Mouse (Mus musculus): Measurements from ENCODE around the gene Wdr38.
A peak's percentile ranks its signal among the peaks of the same experiment; 100 is the strongest.

Wdr38 gene

DNA sequence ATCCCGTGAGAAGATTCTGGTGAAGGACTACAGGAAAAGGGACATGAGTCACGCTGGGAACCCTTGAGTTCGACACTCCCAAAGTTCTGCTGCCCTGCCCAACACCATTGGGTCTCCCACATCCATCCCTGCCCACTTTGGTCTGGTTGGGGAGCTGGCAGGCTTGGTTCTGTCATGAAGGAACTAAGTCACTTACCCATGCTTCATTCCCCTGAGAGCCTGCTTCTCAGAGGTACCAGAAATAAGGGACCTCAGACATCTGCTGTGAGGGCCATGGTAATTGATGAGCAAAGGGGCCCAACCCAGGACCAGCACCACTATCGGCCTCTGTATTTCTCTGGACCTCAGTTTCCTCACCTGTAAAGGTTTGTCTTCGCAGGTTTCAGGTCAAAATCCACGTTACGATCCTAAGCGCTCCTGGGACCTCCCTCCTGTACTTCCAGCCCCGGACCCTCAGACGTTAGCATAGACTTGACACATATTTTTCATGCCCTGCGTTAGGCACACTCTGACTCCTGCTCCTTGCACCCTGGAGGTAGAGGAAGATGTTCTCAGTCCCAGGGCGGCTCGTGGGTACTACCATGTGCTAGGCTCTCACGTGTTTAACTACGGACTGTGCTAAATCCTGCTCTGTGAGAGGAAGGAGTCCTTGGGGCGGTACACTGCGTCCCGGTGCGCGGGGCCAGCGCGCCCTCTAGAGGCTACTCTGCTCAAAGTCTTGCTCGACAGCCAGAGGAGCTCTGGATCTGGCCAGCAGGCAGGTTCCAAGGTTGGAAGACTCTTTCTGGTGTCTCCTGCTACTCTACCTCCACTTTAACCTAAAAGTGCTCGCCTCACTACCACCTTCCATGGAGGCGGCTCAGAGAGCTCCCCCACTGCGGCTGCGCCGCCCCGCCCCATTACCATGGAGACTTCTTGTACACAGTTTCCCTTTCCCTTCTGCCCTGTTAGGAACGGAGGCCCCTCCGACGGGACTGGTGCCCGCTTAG is at the start of gene Wdr38:
Gene Wdr38, plus strand, starts transcription at position 91 of the 989 bp plus-strand sequence.
- DNase-seq (ENCODE audit: low spot score): peak; percentile 86

GRCm38 (mm10) chr2:38947566-38947965 is 49.7 kb upstream of the Wdr38 start:
- no peak for DNase-seq (ENCODE audit: low spot score)

DNA sequence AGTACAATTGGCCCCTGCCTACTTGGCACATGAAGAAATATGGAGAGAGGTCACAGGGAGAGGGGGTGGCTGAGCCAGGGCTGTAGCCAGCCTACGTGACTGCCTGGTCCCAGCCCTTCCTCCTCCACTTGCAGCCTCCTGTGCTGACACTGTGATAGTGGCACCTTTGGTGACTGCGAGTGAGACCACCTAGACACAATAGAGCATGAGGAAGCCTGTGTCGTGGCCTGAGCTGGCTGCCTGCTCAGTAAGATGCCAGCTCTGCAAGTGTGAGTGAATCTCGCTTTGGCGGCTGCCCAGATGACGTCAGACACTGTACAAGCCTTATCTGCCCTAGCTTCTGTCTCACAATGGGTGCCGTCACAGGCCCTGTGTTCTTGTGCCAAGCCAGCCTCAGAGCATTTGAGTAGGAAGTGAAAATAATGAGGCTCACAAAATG is 47.0 kb upstream of the Wdr38 start:
- DNase-seq (ENCODE audit: low spot score): peak; percentile 79

DNA sequence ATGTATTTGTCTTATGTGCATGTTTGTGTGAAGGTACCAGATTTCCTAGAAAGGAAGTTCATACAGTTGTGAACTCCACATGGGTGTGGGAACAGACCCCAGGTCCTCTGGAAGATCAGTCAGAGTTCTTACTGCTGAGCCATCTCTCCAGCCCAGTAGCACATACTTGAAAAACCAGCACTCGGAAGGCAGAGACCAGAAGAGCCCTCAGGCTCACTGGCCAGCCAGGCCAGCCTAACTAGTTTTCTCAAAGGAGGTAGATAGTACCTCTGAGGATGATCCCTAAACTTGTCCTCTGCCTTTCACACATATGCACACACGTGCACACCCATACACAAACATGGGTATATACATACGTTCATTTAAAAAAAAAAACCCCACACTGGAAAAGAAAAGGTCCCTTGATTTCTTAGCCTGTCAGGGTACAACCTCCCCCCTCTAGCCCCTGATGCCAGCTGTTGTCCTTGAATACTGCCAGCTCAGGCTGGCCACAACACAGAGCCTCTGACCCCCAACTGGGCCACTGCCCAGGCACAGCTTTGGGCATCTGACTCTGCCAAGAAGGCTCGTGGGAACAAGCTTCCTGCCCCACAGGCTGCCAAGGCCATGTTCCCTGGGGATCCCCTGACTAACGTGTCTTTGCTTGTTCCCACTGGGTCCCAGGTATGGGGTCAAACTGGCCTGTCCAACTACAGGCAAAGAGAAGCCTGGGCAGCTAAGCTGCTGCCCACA is 44.0 kb upstream of the Wdr38 start:
- DNase-seq (ENCODE audit: low spot score): peak; percentile 44

DNA sequence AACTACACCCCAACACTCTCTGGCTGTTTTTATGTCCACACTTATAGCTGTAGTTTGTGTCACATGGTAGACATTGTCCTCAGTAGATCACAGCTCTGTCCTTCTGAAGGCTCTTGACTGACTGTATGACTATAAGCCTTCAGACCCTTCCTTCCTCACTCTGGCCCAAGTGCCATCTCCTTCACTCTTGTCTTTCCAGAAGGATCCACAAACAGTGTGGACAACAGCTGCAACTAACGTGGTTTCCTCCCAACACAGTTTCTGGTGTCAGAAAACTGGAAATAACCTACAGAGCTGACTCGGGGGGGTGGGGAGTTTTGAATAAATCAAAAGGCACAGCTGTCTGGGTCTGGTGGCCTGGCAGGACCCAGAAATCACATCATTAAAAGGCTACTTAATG is 41.2 kb upstream of the Wdr38 start:
- DNase-seq (ENCODE audit: low spot score): no peak

GRCm38 (mm10) chr2:38957671-38958223 is 39.5 kb upstream of the Wdr38 start:
- no peak for DNase-seq (ENCODE audit: low spot score)

- no peak for DNase-seq (ENCODE audit: low spot score)
Observed at GRCm38 (mm10) chr2:38964198-38964597, 33.1 kb upstream of the Wdr38 start.

- DNase-seq (ENCODE audit: low spot score): no peak
Observed at GRCm38 (mm10) chr2:38969650-38970049, 27.6 kb upstream of the Wdr38 start.

- no peak for DNase-seq (ENCODE audit: low spot score)
Observed at GRCm38 (mm10) chr2:38970057-38970456, 27.2 kb upstream of the Wdr38 start.

DNA sequence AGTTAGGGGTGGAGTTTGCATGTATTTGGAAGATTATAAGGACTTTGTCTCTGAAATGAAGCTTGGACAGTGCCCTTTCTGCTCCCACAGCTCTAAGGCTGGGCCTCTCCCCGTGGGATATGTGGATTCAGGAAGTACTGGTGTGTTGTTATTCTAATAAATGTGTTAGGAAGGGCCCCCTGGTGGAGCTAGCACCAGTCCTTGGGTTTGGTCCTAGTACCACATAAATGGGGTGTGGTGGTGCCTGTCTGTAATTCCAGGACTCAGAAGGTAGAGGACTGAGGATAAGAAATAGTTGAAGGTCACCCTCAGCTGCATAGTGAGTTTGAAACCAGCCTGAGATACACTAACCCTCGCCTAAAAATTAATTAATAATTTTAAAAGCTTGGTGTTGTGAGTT is 24.1 kb upstream of the Wdr38 start:
- DNase-seq (ENCODE audit: low spot score): no peak

GRCm38 (mm10) chr2:38973701-38974100 is 23.6 kb upstream of the Wdr38 start:
- DNase-seq (ENCODE audit: low spot score): no peak

- no peak for DNase-seq (ENCODE audit: low spot score)
Observed at GRCm38 (mm10) chr2:38974171-38974570, 23.1 kb upstream of the Wdr38 start.

GRCm38 (mm10) chr2:38975181-38975580 is 22.1 kb upstream of the Wdr38 start:
- DNase-seq (ENCODE audit: low spot score): no peak

GRCm38 (mm10) chr2:38975941-38976805 is 21.1 kb upstream of the Wdr38 start:
- DNase-seq (ENCODE audit: low spot score): no peak

DNA sequence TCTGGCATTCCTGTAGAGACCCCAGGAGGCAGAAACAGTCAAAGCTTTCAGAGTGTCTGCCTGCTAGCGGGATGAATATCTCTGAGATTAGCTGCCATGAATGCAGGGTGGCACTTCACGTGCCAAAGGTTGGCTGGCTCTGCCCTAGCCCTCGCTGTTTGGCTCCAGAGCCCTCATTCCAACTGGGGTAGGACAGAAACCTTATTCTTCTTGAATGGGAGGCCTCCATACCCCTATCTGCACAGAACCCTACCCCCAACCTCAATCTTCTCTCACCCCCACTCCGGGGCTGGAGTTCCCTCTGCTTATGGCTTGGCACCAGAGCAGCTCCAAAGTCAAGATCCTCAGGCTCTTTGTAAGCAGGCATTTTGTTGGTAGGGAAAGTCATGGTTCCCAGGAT is 19.4 kb upstream of the Wdr38 start:
- no peak for DNase-seq (ENCODE audit: low spot score)

GRCm38 (mm10) chr2:38983456-38983855 is 13.8 kb upstream of the Wdr38 start:
- no peak for DNase-seq (ENCODE audit: low spot score)

DNA sequence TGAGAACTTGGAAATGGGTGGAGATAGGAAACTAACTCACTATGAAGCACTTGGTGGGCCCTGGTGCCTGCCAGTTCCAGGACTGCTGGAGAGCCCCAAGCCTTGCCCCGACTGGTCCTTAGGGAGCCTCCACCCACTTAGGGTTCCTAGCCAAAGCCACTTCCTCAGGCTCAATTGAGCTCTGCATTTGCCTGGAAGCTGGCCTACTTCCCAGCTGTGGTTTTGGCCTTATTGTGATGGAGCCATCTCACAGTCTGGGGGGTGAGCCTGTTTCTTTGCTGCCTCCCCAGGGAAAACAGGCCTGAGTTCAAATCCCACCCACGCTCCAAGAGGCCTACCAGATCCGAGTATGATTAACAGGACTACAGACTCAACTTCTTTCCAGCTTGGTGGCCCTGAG is 10.7 kb upstream of the Wdr38 start:
- DNase-seq (ENCODE audit: low spot score): no peak

- no peak for DNase-seq (ENCODE audit: low spot score)
Observed at GRCm38 (mm10) chr2:38987371-38987770, 9.9 kb upstream of the Wdr38 start.

DNA sequence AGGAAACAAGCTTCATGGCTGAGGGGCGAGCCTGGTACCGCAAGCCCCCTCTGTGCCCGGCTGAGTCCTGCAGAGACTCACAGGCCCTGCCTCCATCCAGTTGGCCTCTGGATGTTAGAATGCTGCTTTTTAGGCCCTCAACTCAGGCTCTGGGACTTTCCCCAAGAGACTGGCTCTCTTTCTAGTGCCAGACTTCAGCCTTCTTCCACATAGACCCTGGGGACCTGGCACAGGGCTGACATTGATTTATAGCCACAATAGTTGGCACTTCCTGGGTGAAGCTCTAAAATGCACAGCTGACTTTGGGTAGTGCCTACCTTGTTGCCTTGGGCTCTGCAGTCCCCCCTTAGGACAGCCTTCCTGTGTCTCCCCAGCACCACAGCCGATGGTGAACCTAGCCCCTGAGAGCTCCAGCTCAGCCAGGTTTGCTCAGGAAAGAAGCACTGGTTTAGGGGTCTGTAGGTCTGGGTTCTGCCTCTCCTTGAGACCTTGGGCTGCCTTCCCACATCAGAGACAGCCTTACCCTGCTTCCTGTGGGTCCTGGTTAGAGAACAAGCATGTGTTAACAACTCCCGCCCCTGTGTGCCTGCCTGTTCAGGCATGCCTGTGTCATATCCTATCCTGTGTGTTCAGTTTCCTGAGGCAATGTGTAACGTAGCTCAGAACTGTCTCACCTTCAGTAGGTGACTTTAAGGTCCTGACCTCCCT is 9.3 kb upstream of the Wdr38 start:
- peak; percentile 76 for DNase-seq (ENCODE audit: low spot score)

GRCm38 (mm10) chr2:38988929-38989328 is 8.3 kb upstream of the Wdr38 start:
- no peak for DNase-seq (ENCODE audit: low spot score)

DNA sequence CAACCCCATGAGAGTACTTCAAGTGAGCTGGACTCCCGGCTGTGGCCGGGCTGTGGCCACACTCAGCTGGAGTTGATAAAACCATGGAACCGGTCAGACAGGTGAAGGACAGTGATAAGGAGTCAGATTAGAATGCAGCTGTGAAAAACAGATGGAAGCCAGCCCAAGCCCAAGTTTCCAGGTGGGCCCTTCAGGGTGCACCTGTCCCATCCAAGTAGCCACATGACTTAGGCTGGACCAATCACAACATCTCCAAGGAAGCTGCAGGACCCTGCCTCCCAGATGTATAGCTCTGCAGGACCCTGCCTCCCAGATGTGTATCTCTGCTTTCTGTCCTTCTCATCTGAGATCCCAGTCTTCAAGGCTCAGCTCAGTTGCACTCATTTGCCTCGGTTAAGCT is 5.3 kb upstream of the Wdr38 start:
- no peak for DNase-seq (ENCODE audit: low spot score)

Data from urinary bladder, postnatal 14 days (tissue).